Mouse (Mus musculus) heart, embryonic 14.5 days (tissue): Measurements from ENCODE around the gene Tex45. TPM values are rescaled to one million over a fixed set of nuclear protein-coding genes. Genes with fewer than 3 reads are reported as not detected.
A peak's percentile ranks its signal among the peaks of the same experiment; 100 is the strongest.

ENCODE experiments used
- ATAC-seq: fragments of 200-750 bp; cut with Nextera tagmentation; 2 replicates; pipeline ENCODE4 v1.8.0; 2017; ENCODE audit warnings: low read depth, moderate TSS enrichment; ENCODE audit not compliant: insufficient number of reproducible peaks, insufficient read depth, low FRiP score
- H3K27ac ChIP-seq, 2 experiments: fragments of 200-500 bp in 1 of 2; fragments of 300-500 bp in 1 of 2; sonication (generic) in 1 of 2; replicated peaks in 1 of 2; 2 replicates each; pipeline ENCODE4 v1.5.1; 2012 to 2014; ENCODE audit warnings: low read depth in 2 of 2, low read length in 2 of 2, control low read depth in 1 of 2, mild to moderate bottlenecking in 1 of 2, mixed read lengths in 1 of 2; ENCODE audit not compliant: control insufficient read depth in 1 of 2, insufficient read depth in 1 of 2
- H3K27me3 ChIP-seq: fragments of 300-500 bp; sonication (generic); 2 replicates; pipeline ENCODE4 v1.6.1; 2014; ENCODE audit warnings: mild to moderate bottlenecking, low read length, control low read depth; ENCODE audit not compliant: control insufficient read depth, insufficient read depth
- H3K36me3 ChIP-seq: fragments of 300-500 bp; sonication (generic); 2 replicates; pipeline ENCODE4 v1.6.1; 2014; ENCODE audit warnings: mild to moderate bottlenecking, control low read depth, low read length, mixed read lengths; ENCODE audit not compliant: control insufficient read depth, insufficient read depth
- H3K4me1 ChIP-seq, 2 experiments: fragments of 200-500 bp in 1 of 2; fragments of 300-500 bp in 1 of 2; sonication (generic) in 1 of 2; 2 replicates each; pipeline ENCODE4 v1.6.1; 2012 to 2014; ENCODE audit warnings: low read length in 2 of 2, control low read depth in 1 of 2, mixed read lengths in 1 of 2; ENCODE audit not compliant: control insufficient read depth in 2 of 2, insufficient read depth in 2 of 2
- H3K4me2 ChIP-seq: fragments of 300-500 bp; sonication (generic); 2 replicates; pipeline ENCODE4 v1.6.1; 2014; ENCODE audit warnings: mild to moderate bottlenecking, low read length
- H3K4me3 ChIP-seq, 2 experiments: fragments of 200-500 bp in 1 of 2; fragments of 300-500 bp in 1 of 2; sonication (generic) in 1 of 2; 2 replicates each; pipeline ENCODE4 v1.5.1; 2012 to 2014; ENCODE audit warnings: low read length in 2 of 2, mild to moderate bottlenecking in 2 of 2, control low read depth in 1 of 2, low read depth in 1 of 2, moderate library complexity in 1 of 2; ENCODE audit not compliant: control insufficient read depth in 1 of 2, insufficient read depth in 1 of 2
- H3K9ac ChIP-seq: fragments of 300-500 bp; sonication (generic); 2 replicates; pipeline ENCODE4 v1.6.1; 2014; ENCODE audit warnings: mild to moderate bottlenecking, low read length
- H3K9me3 ChIP-seq: fragments of 300-500 bp; sonication (generic); 2 replicates; pipeline ENCODE4 v1.6.1; 2016; ENCODE audit warnings: low read length, control low read depth; ENCODE audit not compliant: control insufficient read depth
- WGBS: fragments of 180-500 bp; shearing (Covaris S2); extraction: QIAGEN DNeasy Blood & Tissue Kit; methylation state at CpG from one replicate; pipeline ENCODE4 v1.1.7; 2014; 5-methylcytosine and 5-hydroxymethylcytosine counted together
- polyA plus RNA-seq: library from polyadenylated mRNA; unstranded; fragments of >200 nt; fragmentation: Nextera tagmentation; extraction: Ambion mirVana; gene quantifications from 2 replicates; pipeline ENCODE4 v1.2.1, GENCODE M21; 2014

Gene Tex45
- polyA plus RNA-seq, 1 experiment from 2014 or later, result not detected

DNA sequence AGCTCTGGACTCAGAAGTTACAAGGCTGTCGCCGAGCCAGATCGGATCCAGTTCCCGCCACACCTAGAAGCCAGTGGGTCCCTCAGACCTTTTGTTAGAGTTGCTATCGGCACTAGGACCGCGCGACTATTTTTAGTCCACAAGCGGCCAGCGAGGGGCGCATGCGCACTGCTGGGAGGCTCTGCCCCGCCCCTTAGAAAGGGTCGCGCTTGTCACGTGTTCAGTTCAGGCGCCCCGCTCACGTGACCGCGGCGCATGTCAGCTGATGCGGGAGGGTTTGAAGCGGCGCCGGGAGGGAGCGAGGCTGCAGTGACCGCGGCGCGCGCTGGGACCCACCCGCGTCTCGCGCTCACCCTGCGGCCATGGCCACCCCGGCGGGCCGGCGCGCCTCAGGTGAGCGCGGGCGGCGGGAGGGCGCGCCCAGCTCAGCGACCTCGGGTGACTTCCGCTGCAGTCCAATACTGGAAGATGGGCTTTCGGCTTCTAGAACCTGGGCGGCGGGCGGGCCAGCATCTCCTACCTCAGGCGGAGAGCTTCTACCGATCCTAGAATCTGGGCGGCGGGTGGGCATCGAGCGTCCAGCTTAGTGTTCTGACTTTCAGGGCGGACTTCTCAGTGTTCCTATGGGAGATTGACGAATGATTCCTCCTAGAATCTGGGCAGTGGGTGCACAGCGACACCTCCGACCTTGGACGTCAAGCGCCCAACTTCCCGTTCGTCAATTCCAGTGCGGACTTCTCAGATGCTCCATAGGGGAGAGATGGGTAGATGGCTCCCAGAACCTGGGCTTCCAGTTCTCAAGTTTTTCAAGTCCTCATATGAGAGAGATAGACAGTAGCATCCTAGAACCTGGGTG is 29.8 kb downstream of the Tex45 start, which contains the start of gene Mcoln1:
Gene Mcoln1 (plus strand): TSS at position 223 of the 856 bp plus-strand sequence.
- WGBS, result under 1% methylated on average over 70 of the region's 70 CpGs
- Histone ChIP-seq H3K4me1 (peaks cover 0 to 11% of the 10 kb centered on the region in 2 experiments; a peak in 2 of 4 replicates), H3K27ac (peak within 1 kb of the TSS; percentile 90 to 97), H3K4me3 (peak within 1 kb of the TSS; percentile 83 to 95), H3K9ac (peak within 1 kb of the TSS; percentile 93), H3K36me3 (peaks cover 30% of the 10 kb centered on the region), H3K27me3 (no peaks in the 10 kb centered on the region), H3K9me3 (no peaks in the 10 kb centered on the region), H3K4me2 (peak within 1 kb of the TSS; percentile 77)
- peak; percentile 90 for ATAC-seq

DNA sequence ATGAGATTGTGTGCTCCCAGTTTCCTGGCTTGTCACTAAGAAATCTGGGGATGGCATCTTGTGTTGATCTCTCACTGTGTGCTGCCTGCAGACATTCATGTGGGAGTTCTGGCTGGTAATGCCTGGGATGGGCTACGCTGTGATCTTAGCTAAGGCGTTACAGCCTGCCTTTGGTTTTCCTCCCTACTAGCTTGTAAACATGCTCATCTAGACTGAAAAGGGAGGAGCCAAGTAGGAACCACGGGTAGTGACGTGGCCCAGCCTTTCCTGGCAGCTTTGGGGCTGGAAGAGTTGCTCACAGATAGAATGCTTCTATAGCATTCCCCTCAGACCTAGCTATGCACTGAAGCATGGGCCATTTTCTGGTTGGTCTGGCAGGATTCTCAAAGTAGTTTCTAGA is 31.6 kb downstream of the Tex45 start:
- peaks cover 30% of the 10 kb centered on the region for H3K36me3 ChIP-seq
- no peak overlapping the region for H3K27ac ChIP-seq
- no peak overlapping the region for H3K4me3 ChIP-seq
- H3K4me1 ChIP-seq, result peaks cover 0 to 11% of the 10 kb centered on the region in 2 experiments; a peak in 2 of 4 replicates
- no peak overlapping the region for H3K4me2 ChIP-seq
- no peak overlapping the region for H3K9ac ChIP-seq
- 69% methylated on average over 4 of the region's 4 CpGs for WGBS
- no peak for ATAC-seq
- H3K27me3 ChIP-seq, result no peaks in the 10 kb centered on the region
- no peaks in the 10 kb centered on the region for H3K9me3 ChIP-seq

DNA sequence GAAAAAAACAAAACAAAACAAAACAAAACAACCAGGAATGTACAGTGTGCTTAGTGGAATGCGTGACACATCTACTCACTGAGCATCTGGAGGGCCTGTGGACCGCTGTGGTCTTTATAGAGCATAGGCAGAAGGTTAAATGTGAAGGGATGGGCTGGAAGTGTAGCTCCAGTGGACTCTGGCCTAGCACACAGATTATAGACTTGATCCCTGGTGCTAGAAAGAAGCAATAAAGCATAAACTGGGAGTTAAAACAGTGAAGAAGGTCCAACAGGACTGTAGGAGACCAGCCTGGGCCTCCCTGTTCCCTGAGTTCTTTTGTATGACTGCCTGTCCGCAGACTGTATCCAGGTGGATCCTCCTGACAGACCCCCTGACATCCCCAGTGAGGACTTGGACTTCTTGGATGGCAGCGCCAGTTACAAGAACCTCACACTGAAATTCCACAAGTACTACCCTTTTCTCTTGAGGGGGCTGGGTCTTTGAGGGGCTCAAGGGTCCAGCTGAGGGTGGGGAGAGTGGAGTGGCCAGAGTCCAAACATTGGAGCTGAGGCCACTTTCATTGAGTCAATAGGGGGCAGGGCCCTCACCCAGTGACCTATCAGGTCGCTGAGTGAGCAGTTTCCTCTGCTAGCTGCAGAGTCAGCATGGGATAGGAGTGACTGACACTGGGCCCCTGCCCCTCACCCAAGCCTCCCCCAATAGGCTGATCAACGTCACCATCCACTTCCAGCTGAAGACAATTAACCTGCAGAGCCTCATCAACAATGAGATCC is 37.5 kb downstream of the Tex45 start:
- Histone ChIP-seq H3K4me2 (no peak overlapping the region), H3K36me3 (peaks cover 68% of the 10 kb centered on the region), H3K27ac (no peak overlapping the region), H3K9me3 (no peaks in the 10 kb centered on the region), H3K27me3 (no peaks in the 10 kb centered on the region), H3K9ac (no peak overlapping the region), H3K4me1 (no peaks in the 10 kb centered on the region), H3K4me3 (no peak overlapping the region)
- WGBS, result 81% methylated on average over 6 of the region's 6 CpGs
- no peak for ATAC-seq

DNA sequence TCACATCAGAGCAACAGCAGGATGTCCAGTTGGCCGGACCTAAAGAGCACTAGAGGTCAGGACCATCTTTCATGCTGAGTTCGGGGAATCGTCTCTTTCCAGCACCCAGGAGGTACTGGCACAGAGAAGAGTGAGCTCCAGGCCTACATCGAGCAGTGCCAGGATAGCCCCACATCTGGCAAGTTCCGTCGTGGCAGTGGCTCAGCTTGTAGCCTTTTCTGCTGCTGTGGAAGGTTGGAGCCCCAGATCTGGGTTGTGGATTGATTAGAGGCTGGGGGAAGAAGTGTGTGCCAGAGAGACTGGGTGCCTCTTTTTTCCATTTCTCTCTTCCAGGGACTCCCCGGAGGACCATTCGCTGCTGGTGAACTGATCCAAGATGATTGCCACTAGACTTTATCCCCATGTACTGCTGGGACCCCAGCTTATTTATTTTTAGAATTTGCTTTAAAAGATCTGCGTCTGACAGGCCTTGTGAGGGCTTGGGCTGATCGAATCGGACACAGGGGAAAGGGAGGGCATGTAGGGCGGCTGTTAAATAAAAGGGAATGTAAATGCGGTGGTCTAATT is 44.1 kb downstream of the Tex45 start:
- ATAC-seq, result no peak
- peaks cover 0 to 4% of the 10 kb centered on the region in 2 experiments; a peak in 2 of 4 replicates for H3K4me1 ChIP-seq

DNA sequence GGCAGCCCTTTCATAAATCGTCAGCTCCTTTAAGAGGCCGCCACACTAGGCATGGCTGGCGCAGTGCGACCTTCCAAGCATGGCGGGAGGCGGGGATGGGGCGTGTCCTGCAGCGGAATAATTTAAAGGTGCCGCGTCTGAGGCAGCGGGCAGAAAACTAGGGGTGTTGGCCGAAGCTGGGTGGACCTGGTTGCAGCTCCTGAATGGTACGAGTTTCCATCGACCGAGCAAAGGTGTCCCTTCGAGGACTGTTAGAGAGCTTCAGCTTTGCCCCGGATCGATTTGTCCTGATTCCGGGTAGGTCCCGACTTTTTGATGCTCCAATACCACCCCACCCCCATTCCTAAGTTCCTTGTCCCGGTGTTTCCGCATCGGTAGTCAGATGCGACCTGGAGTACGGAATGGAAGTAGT is 44.6 kb downstream of the Tex45 start, which contains the start of gene Pnpla6:
Gene Pnpla6 (plus strand): TSS at position 125 of the 412 bp plus-strand sequence.
- Histone ChIP-seq H3K27me3 (no peaks in the 10 kb centered on the region), H3K4me3 (peak within 1 kb of the TSS; percentile 63 to 68), H3K36me3 (peaks cover 37% of the 10 kb centered on the region), H3K4me1 (peaks cover 0 to 4% of the 10 kb centered on the region in 2 experiments; a peak in 2 of 4 replicates), H3K9ac (peak within 1 kb of the TSS; percentile 73), H3K9me3 (no peaks in the 10 kb centered on the region), H3K27ac (peak within 1 kb of the TSS; percentile 34 to 82), H3K4me2 (peak within 1 kb of the TSS; percentile 99)
- ATAC-seq, result peak; percentile 60
- WGBS, result under 1% methylated on average over 25 of the region's 25 CpGs

More for the DNA sequence above, 44.1 kb downstream of the Tex45 start:
- Histone ChIP-seq H3K9me3 (no peaks in the 10 kb centered on the region), H3K9ac (peak overlapping the region; percentile 73), H3K4me3 (peak overlapping the region; percentile 10 to 68; a peak in 3 of 4 replicates), H3K27me3 (no peaks in the 10 kb centered on the region), H3K27ac (peak overlapping the region in 1 of 2 experiments; percentile 82; a peak in 1 of 4 replicates), H3K4me2 (peak overlapping the region; percentile 99), H3K36me3 (peaks cover 39% of the 10 kb centered on the region)
- 35% methylated on average over 13 of the region's 13 CpGs for WGBS

DNA sequence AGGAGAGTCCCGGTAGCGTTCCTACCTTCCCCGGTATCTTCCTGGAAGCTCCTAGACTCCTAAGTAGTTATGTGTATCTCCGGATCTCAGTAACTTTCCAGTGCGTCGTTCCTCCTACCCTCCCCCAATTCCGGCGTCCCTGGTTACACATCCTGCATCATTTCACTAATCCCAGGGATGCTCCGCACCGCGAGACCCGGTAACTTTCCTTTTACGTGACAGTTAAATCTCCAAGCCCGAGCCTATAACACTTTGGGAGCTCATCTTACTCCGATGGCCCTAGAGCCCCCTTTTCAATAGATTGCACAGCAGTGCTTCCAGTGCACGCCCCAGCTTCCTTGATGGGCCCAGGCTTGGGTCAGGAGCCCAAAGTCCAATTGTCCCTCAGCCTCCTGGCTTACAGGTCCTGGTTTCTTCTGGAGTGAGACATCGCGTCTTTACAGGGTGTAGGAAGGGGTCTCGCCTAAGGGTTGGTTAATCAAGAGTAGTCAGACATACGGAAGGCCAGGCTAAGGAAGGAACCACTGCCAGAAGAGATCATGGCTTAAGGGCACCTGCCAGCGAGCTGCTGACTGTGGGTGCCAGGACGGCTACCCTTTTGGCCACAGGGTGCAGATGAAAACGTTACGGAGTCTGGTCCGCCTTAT is 45.2 kb downstream of the Tex45 start:
- H3K27me3 ChIP-seq, result no peaks in the 10 kb centered on the region
- peak overlapping the region; percentile 73 for H3K9ac ChIP-seq
- H3K4me2 ChIP-seq, result peak overlapping the region; percentile 99
- peak overlapping the region; percentile 34 to 82 for H3K27ac ChIP-seq
- no peaks in the 10 kb centered on the region for H3K9me3 ChIP-seq
- under 1% methylated on average over 25 of the region's 25 CpGs for WGBS
- H3K4me3 ChIP-seq, result peak overlapping the region; percentile 63 to 68
- peaks cover 33% of the 10 kb centered on the region for H3K36me3 ChIP-seq
- ATAC-seq, result peak; percentile 24
- H3K4me1 ChIP-seq, result peaks cover 0 to 4% of the 10 kb centered on the region in 2 experiments; a peak in 2 of 4 replicates
